Mouse (Mus musculus) right cerebral cortex, postnatal 4 days (tissue): ENCODE measurements at regions not wholly inside any gene's neighbourhood (a gene's known extent, or its start where the extent isn't known, plus 50 kb on each side); places are given as distances from the start of the nearest gene placed in this dataset.
A peak's percentile ranks its signal among the peaks of the same experiment; 100 is the strongest.

Experiments
- DNase-seq: peaks from one replicate; pipeline ENCODE4 v3.0.0-alpha.2; 2022

DNA sequence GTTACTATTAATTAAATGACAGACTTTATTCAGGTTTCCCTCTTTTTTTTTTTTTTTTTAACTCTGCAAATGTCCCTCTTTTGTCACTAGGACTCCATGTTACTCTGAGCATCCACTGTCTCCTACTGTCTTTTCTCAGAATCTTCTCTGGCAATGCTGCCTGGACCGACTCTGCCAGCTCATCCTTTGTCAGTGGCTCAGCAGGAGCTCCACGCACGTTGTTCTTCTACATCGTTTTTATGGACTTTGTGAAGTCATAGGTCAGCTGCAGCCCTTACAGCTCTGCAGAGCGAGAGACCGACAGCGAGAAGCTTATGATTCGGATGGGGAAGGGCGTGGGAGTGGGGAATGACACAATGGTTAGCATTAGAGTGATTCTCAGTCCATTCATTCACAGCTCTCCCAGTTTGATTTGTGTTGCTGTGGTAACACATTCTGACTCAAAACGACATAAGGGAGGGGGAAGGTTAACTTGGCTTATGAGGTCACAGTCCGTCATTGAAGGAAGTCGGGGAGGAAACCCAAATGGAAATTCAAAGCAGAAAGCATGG, 300.1 kb upstream of the Kazn start:
- DNase-seq = no peak

DNA sequence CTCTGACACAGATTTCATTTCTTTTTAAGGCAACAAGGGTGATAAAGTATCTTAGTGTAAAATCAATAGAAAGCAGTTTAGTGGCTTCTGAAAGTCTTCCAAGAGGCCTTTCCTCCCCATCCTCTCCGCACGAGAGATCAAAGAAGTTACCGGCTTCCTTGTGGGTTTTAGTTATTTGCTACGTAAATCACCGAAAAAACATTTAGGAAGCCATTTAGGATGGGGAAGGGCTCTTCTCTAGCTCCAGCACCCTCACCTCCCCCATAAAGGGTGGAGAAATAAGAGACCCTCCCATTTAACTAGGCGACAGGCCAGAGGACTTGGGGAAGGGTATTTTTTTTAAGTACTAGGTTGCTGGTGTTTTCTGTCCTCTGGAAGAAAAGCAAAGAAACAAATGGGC, 287.9 kb upstream of the Kazn start:
- no peak for DNase-seq

DNA sequence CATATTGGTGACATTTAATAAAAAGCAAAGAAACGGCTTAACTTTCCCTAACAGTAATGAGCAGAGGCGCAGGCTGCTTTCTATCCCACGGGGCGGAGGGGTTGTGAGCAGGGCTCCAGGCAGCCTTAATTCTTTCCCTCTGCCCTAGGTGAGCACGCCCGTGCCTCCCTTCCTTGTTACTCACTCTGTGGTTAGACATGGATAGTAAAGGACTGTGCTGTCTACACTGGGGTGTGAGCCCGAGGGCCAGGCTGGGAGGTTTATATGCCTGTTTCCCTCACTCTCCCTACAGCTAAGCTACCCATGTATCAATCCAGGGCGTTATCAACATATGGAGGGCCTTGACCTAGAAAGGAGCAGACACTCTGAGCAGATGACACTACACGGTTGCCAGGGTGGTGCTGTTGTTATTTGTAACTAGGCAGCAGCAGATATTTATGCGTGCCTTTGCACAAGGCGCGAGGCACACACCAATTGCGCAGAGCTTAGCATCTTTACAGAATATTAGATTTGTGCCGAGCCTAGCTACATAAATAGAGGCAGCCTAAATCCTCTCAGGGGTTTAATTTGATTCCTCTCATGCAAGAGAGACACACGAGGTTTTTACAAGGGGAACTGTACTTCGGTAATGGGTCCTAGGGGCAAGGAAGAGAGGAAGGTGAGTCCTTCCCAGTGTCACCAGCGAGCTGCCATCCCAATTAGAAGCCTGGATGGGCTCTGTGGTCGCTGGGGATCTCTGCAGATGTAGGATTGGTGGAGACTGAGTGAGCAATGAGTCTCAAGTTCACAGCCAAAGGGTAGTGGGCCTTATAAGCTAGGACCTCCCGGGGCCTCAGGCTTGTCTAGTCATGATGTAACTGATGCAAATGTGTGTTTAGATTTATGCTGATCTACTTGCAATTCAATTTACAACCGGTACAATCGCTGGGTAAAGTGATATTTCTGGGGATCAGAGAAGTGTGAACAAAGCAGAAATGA, 278.6 kb upstream of the Kazn start:
- DNase-seq = no peak

DNA sequence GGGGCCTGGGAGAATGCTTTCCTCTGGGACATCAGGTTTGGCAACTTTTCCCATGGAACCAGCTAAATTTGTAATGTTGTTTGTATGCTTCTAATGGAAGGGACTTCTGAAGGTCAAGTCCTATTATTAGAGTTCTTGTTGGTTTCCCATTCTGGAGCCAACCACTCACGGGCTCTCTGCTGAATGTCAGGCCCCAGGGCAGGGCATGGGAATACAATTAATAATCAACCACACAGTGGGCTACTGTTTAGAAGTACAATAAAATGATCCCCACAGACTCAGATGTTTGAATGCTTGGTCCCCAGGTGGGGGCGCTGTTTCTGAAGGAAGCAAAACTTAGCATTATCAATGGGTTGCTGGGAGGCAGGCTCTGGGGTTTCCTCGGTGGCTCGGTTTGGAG, 275.6 kb upstream of the Kazn start:
- no peak for DNase-seq

DNA sequence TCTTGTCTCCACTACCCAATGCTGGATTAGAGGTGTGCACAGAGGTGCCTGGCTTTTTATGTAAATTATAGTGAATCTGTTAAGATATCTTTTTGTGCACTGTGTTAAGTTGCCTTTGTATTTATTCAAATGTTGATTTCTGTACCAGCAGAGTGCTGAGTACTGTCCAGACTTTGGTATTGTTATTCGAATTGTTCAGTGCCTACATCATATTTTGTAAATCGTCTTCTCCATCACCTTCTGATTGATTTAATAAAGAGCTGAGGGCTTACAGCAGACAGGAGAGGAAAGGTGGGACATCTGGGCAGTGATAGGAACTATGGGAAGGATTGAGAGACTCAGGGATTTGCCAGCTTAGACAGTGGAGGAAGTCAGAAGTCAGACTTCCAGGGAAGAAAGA, 270.2 kb upstream of the Kazn start:
- DNase-seq = no peak

DNA sequence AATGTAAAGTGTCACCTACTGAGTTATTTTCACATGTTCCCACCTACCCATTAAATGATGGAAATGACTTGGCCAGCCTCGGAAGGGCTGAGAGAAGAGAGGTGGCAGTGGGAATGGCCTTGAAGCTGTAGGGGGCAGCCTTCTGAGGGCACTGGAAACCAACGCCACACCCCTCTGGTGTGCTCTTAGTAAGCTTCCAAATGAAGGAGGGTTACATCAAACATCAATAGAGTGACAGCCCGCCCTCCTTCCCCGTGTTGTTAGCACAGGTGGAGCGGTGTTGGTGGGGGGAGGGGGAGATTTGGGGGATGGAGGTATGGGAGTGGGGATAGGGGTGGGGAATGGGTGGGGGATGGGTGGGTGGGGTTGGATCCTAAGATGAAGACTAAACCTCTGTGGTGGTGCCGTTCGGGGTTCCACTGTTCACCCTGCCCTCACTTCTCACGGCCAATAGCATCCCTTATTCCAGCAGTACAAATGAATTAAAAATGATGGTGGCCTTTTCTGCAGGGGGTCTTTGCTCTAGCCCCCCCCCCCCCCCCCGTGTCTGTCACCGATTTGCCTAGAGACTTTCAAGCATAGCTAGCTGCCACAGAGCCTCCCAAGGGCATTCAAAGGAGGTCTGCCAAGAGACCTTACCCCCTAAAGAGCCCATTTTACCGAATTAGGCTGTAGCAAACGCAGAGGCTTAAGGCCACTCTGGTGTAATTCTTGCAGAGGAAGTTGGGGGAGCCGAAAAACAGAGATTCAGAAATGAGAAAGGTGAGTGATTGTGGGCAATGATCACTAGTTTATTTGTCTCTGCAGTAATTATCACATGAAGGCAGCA, 267.4 kb upstream of the Kazn start:
- no peak for DNase-seq

DNA sequence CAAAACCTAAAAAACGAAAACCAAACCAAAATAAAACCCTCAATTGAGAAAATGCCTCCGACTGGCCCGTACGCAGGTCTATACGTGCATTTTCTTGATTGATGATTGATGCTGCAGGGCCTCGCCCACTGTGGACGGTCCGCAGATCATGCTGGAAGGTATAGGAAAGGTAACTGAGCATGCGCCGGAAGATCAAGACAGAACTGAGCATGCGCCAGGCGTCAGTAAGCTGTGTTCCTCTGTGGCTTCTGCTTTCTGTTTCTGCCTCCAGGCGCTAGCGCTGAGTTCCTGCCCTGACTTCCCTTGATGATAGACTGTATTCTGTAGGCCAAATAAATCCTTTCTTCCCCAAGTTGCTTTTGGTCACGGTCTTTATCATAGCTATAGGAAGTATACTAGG, 264.6 kb upstream of the Kazn start:
- DNase-seq = no peak

DNA sequence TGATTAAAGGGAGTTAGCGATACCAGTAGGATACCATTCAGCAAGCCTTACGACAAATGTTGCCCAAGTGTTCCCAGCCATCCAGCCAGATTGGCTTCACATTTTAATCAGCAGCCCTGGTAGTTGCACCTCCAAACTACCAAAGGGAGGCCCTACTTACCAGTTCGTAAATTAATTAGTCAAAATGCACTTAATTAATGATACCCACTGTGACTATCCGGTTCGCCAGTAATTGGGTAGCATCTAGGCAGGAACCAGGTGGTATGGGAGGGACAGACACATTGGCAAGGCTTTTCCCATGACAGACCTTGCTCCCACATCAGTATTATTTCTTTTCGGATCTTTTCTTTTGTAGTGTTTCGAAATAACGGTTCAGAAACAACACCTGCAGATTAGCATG, 262.0 kb upstream of the Kazn start:
- DNase-seq = no peak

DNA sequence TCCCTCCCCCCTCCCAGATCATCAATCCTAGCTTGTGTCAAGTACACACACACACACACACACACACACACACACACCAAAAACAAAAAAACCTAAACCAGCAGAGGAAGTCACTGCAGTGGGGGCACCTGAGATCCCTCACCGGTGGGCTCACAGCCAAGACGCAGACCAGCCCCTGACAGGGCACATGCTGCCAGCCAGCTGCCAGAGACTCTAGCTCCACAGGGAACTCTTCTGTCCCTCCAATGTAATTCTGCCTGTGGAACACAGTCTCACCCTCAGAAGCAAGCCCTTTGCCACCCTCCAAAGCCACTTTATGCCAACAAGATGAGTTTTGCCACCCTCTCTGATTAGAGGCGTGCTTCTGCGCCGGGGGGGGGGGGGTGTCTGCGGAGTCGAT, 261.3 kb upstream of the Kazn start:
- no peak for DNase-seq

DNA sequence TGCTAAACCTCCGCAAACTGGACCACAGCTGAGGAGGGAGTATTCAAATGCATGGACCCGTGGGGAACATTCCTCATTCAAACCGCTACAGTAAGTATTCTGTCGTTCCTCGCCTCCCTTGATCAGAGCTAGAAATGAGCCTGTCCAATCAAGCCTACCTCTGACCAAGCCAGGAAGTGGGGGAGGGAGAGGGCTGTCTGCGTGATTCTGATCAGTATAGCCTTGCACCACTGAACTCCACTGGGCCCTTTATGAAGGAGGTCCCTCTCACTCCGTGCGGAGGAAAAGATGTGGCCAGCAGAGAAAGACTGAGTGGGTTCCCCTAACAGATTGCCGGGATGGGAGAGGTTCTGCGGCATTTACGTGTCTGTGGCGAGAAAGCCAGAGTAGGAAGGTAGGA, 257.4 kb upstream of the Kazn start:
- DNase-seq = no peak

DNA sequence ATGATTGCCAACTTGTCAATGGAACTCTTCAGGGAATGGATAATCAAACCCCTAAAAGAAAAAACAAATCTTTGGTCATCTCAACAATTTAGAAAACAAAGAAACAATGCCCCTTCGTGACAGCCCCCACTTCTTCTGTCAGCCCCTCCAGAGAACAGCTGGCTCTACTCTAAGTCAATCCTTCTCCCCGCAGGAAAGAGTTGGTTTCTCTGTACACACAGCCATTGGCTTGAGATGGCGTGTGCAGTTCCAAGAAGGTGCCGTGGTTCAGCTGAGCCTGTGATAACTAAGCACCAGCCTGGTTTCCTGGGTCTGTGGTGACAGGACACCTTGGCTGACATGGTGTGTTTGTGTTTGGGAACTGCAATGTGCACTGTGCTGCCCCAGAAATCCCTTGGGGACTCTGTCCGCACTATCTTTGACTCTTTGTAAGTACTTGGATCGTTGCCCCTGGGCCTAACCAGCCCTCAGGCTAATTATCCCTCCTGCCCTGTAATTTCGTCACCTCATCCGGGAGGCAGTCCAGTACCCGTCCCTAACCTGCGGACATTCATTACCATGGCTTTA, 253.8 kb upstream of the Kazn start:
- no peak for DNase-seq

DNA sequence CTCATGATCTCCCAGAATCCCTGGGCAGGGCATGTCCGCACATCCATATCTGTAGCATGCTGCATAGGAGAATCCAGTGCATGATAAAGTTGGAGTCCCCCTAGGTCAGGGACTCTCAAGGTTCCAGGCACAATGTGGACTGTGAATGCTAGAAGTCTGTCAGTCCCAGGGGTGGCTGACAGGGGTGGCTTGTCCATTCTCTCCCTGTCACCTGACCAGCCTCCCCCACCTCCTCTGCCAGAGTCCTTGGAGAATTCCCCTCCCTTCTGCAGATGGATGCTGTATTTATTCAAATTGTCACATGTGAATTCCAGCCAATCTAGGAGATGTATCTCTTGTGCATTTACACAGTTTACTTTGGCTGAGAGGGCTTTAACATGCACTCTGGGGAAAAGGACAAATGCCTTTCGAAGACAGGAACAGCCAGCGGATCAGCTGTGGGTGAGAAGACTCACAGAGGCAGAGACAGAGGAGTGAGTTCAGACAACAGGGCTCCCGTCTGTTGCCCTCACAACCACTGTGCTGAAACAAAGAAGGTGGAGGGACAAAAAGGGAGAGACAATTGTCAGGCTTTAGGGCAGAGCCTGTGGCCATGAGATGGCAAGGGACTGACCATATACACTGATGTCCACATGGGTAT, 246.7 kb upstream of the Kazn start:
- no peak for DNase-seq

DNA sequence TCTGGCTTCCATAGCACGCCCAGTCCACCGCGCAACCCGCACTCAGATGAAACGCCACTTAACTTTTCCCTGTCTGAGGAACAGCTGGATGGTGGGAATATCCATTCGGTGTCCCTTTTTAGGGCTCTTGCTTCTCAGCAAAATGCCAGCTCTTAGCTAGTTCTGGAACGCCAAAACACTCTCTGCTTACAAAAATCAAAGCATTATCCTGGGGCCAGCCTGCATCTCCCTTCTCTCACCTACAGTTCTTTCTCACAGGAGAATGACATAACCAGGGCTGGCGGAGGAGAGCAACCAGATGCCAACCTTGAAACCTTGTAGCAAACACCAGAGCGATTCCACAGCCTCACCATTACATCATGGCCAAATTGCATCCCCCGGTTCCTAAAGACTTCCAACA, 236.4 kb upstream of the Kazn start:
- DNase-seq = no peak

DNA sequence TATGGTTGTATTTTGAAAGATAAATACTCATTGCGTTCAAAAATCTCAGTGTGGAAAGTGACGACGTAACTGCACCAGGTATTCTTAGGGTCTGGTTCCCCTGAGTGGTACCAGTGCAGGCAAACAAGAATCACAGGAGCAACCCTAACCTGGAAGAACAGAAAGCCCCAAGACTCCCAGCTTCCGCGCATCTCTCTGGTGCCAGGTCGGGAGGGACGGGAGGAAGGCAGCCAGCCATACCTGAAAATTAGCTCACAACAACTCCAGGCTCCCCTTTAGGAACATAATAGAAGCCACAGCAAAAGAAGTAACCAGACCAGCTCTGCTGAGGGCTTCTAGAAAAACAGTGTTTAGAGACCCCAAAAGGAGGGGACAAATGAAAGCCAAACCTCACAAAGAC, 235.4 kb upstream of the Kazn start:
- DNase-seq = no peak

DNA sequence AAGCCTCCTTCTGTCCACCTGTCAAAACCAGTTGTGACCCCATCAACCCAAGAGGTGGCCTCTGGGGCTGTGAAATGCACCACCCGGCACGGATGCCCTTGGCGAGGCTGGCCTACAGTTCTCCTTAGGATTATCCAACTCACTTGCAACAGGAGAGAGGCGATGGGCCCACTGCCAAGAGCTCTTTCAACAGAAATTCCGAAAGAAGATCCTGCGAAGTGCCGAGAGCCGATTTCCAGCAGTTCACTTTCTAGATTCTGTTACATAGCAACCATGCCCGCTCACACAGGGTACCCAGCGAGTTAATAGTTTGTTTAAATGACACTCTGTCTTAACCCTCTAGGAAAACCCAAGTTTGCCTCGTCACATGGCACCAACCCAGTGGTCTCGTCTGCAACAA, 234.8 kb upstream of the Kazn start:
- peak; percentile 85 for DNase-seq

DNA sequence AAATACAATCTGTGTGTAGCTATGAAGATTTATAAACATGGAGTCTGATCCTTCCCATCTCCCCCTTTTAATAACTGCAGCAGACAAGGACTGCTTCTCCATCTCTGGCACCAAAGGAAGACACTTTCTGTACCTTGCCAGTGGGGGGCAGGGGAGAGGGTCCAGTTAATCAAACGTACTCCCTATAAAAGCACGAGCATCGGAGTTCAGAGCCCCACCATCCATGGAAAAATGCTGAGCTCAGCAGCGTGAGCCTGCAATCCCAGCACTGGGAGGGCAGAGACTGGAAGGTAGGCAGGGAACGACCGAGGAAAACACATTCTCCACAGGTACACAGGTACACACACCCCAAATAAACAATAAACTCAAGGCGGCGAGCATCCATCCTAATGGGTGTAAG, 234.1 kb upstream of the Kazn start:
- DNase-seq = no peak

DNA sequence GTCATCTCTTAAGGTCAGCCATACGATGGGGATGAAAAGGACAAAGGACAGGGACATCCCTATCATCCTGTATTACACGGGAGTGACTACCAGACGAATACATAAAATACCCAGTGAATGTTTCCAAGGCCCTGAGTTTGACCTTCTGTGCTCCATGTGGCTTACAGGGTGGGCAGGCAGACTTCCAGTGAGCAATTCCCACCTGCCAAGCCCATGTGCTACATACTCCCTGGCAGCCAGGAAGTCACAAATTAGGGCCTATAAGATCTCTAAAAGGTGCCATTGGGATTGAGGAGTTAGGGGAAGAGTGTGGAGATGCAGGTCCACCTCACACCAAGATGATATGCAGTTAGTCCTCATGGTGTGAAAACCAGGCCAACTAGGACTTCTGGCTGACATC, 233.1 kb upstream of the Kazn start:
- no peak for DNase-seq

DNA sequence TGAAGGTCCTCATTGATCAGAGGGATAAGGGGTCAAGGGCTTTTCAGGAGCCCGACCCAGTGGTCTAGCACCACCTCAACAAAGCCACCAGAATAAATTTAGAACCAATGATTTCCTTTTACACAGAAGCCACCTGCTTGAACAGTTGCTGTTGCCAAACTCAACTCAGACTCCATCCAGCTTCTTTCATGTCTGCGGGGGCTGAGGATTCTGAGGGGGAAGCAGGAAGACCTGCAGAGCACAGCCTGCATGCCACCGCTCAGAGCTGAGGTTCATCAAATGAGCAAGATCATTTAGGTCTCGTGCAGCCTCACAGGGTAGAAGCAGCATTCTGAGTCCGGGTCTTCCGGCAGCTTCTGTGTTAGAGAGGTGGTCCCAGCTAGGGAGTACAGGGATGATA, 231.6 kb upstream of the Kazn start:
- no peak for DNase-seq

DNA sequence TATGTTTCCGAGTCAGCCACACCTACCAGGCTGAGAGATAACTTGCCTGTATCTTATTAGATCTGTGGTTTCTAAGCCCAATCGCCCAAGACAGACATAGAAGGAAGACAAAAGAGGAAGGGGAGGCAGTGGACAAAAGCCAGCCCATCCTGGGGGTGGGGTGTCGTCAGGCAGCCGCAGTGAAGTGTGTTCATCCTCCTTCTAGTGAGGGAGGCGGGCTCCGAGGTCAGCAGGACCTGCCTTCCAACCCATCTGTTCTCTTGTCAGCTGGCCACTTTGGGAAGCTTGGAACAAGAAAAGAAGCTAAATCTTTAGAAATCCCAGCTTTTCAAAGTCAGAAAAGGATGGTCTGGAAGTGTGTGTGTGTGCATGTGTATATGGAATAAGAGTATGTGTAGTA, 228.7 kb upstream of the Kazn start:
- no peak for DNase-seq

DNA sequence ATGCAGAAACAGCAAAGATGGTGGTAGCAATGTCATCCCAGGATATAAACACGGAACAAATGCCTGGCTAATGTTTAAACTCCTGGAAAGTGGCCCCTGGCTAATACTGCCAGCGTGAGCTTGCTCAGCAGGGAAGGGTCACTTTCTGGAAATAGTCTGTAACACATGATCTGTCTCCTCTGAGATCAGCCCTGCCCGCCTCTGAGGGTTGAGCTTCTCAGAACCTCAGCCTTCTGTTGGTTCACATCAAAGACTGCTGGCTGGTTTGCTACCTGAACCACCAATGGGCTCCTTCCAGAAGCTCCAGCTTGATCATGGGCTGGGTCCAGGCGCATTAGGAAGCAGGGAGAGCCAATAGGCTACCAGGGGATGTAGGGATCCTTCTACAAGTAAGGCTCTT, 226.0 kb upstream of the Kazn start:
- no peak for DNase-seq

DNA sequence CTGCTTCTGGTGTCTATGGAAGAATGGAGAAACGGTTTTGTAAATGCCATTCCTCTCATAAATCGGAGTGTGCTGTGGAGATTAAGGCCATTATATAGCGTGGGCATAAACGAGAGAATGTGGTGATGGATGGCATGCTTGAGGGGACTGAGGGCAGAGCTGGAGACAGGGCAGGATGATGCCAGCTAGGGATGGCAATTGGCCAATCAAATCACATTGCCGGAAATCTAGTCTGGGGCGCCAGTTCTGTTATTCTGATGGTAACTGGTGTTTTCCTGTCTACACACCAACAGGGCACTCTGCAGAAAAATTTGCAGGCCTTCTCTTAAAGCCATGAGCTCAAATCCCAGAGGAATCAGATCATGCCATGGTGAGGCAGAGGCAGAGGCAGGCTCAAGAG, 224.9 kb upstream of the Kazn start:
- DNase-seq = no peak

DNA sequence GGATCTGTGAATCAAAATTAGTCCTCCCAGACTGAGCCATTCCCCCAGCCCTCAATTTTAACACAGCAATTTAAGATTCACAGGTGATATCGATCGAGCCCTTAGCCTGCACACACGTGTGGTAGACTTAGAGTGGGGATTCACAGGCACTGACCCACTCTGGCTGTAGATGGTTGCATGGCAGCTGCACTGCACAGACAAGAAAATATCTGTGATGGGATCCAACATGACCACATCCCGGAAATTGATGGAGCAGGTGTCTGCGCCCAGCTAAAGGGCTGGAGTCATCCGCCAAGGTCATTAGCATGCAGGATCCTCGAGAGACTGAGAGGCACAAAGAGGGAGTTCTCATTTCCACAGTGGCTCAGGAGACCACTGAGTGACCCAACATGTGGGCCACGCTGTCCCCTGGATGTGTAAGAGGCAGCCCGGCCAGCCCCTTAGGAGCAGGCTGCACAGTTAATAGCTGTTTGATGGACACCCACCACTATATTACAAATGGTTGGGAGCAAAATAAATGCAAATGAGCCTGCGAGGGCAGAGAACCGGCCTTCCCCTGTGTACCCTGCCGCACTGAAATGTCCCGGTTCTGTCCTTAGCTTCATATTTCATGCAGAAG, 221.4 kb upstream of the Kazn start:
- no peak for DNase-seq

DNA sequence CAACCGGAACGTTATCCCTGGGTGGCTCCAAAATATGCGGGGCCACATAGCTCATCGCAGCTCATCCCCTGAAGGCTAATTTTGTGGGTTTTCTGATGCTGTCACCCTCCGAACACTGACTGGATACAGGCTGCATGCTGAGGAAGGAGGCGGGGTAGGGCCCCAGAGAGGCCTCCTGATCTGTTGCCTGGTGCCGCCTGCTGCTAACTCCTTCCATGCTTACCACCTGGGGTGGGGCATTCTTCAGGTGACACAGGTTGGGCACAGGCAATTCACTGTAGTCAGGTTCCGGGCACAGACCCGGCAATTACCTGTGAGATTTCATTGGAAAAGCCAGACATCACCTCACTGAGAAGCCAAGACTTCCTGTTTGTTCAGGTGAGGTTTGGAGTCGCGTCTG, 213.4 kb upstream of the Kazn start:
- DNase-seq = no peak
